Mouse (Mus musculus) natural killer cell, adult 2 months (primary cell): ENCODE measurements around the gene Ednrb.
"Not testable (repeated sequence)": the region's sequence is repeated elsewhere in the genome, so short reads cannot be mapped to it uniquely, and the experiment has no call there.

Experiments
- DNase-seq, 2 experiments: peaks; one replicate each; pipeline ENCODE4 v3.0.0; 2022; ENCODE audit warnings: low spot score in 2 of 2

The Ednrb gene

GRCm38 (mm10) chr14:103822590-103822989, 21.6 kb downstream of the Ednrb start:
- no peak for DNase-seq

- no peak for DNase-seq
Measured at GRCm38 (mm10) chr14:103816637-103817308, 27.4 kb downstream of the Ednrb start.

- no peak for DNase-seq
Measured at GRCm38 (mm10) chr14:103815542-103815941, 28.7 kb downstream of the Ednrb start.

GRCm38 (mm10) chr14:103814015-103814691, 30.0 kb downstream of the Ednrb start:
- no peak for DNase-seq

GRCm38 (mm10) chr14:103813246-103813645, 31.0 kb downstream of the Ednrb start:
- DNase-seq, result no peak

- no peak for DNase-seq
Measured at GRCm38 (mm10) chr14:103811291-103811690, 32.9 kb downstream of the Ednrb start.

- DNase-seq, result no peak
Measured at GRCm38 (mm10) chr14:103803907-103804659, 40.1 kb downstream of the Ednrb start.

GRCm38 (mm10) chr14:103797123-103797522, 47.1 kb downstream of the Ednrb start:
- no peak for DNase-seq

- no peak for DNase-seq
Measured at GRCm38 (mm10) chr14:103795591-103795990, 48.6 kb downstream of the Ednrb start.

GRCm38 (mm10) chr14:103793409-103793808, 50.8 kb downstream of the Ednrb start:
- DNase-seq, result no peak

- no peak for DNase-seq
Measured at GRCm38 (mm10) chr14:103792726-103793125, 51.5 kb downstream of the Ednrb start.

GRCm38 (mm10) chr14:103787547-103787946, 56.7 kb downstream of the Ednrb start:
- DNase-seq, result no peak

GRCm38 (mm10) chr14:103785096-103785965, 58.9 kb downstream of the Ednrb start:
- no peak for DNase-seq

- not testable (repeated sequence) for DNase-seq
Measured at GRCm38 (mm10) chr14:103780336-103780735, 63.9 kb downstream of the Ednrb start.

GRCm38 (mm10) chr14:103779276-103779675, 64.9 kb downstream of the Ednrb start:
- DNase-seq, result no peak

GRCm38 (mm10) chr14:103778533-103779151, 65.6 kb downstream of the Ednrb start:
- no peak for DNase-seq

- no peak for DNase-seq
Measured at GRCm38 (mm10) chr14:103778009-103778431, 66.2 kb downstream of the Ednrb start.

GRCm38 (mm10) chr14:103777386-103777785, 66.8 kb downstream of the Ednrb start:
- DNase-seq, result no peak

GRCm38 (mm10) chr14:103769319-103770245, 74.6 kb downstream of the Ednrb start:
- no peak for DNase-seq

GRCm38 (mm10) chr14:103767488-103767887, 76.7 kb downstream of the Ednrb start:
- DNase-seq, result no peak
